Mouse (Mus musculus) cerebellum, adult 11 months (tissue): Measurements from ENCODE around the gene Gm43302.
A peak's percentile ranks its signal among the peaks of the same experiment; 100 is the strongest.
"Not testable (repeated sequence)": the region's sequence is repeated elsewhere in the genome, so short reads cannot be mapped to it uniquely, and the experiment has no call there.

Experiments used
- DNase-seq: peaks from one replicate; pipeline ENCODE4 v3.0.0; 2022

The Gm43302 gene

GRCm38 (mm10) chr5:105293226-105294165, at the start of gene Gm43302, which contains the start of gene Gbp6:
Gm43302 (minus strand) TSS chr5:105293695.
Gbp6 (minus strand) TSS chr5:105293698.
- DNase-seq = peak; percentile 52

- DNase-seq = no peak
Measured at GRCm38 (mm10) chr5:105341281-105341680, 47.8 kb upstream of the Gm43302 start.

GRCm38 (mm10) chr5:105322543-105322942, 29.0 kb upstream of the Gm43302 start:
- DNase-seq = no peak

GRCm38 (mm10) chr5:105310941-105311340, 17.4 kb upstream of the Gm43302 start:
- no peak for DNase-seq

- DNase-seq = not testable (repeated sequence)
Measured at GRCm38 (mm10) chr5:105309148-105309547, 15.7 kb upstream of the Gm43302 start.

GRCm38 (mm10) chr5:105306946-105307345, 13.5 kb upstream of the Gm43302 start:
- DNase-seq = not testable (repeated sequence)

- no peak for DNase-seq
Measured at GRCm38 (mm10) chr5:105306159-105306581, 12.7 kb upstream of the Gm43302 start.

GRCm38 (mm10) chr5:105305671-105306070, 12.2 kb upstream of the Gm43302 start:
- not testable (repeated sequence) for DNase-seq

GRCm38 (mm10) chr5:105301963-105302362, 8.5 kb upstream of the Gm43302 start:
- DNase-seq = no peak

- no peak for DNase-seq
Measured at GRCm38 (mm10) chr5:105301531-105301930, 8.0 kb upstream of the Gm43302 start.

- no peak for DNase-seq
Measured at GRCm38 (mm10) chr5:105295746-105296145, 2.3 kb upstream of the Gm43302 start.

- DNase-seq = no peak
Measured at GRCm38 (mm10) chr5:105292492-105292891, 1.0 kb downstream of the Gm43302 start.

GRCm38 (mm10) chr5:105290921-105291320, 2.6 kb downstream of the Gm43302 start:
- not testable (repeated sequence) for DNase-seq

- not testable (repeated sequence) for DNase-seq
Measured at GRCm38 (mm10) chr5:105260673-105261072, 32.8 kb downstream of the Gm43302 start.

GRCm38 (mm10) chr5:105252491-105252890, 41.0 kb downstream of the Gm43302 start:
- no peak for DNase-seq

GRCm38 (mm10) chr5:105244741-105245140, 48.8 kb downstream of the Gm43302 start:
- DNase-seq = not testable (repeated sequence)

- DNase-seq = not testable (repeated sequence)
Measured at GRCm38 (mm10) chr5:105240982-105241381, 52.5 kb downstream of the Gm43302 start.

GRCm38 (mm10) chr5:105239483-105240047, 53.9 kb downstream of the Gm43302 start, which contains the start of gene Gbp10:
Gbp10 (minus strand) TSS chr5:105239533.
- not testable (repeated sequence) for DNase-seq

- not testable (repeated sequence) for DNase-seq
Measured at GRCm38 (mm10) chr5:105238402-105238801, 55.1 kb downstream of the Gm43302 start.

- DNase-seq = not testable (repeated sequence)
Measured at GRCm38 (mm10) chr5:105236040-105236439, 57.5 kb downstream of the Gm43302 start.

GRCm38 (mm10) chr5:105208957-105209356, 84.5 kb downstream of the Gm43302 start:
- DNase-seq = not testable (repeated sequence)

GRCm38 (mm10) chr5:105200791-105201355, 92.6 kb downstream of the Gm43302 start:
- DNase-seq = not testable (repeated sequence)

GRCm38 (mm10) chr5:105199149-105199548, 94.3 kb downstream of the Gm43302 start:
- not testable (repeated sequence) for DNase-seq
